ENCODE assay signal across 9 mouse cellular contexts in the genomic region with DNA sequence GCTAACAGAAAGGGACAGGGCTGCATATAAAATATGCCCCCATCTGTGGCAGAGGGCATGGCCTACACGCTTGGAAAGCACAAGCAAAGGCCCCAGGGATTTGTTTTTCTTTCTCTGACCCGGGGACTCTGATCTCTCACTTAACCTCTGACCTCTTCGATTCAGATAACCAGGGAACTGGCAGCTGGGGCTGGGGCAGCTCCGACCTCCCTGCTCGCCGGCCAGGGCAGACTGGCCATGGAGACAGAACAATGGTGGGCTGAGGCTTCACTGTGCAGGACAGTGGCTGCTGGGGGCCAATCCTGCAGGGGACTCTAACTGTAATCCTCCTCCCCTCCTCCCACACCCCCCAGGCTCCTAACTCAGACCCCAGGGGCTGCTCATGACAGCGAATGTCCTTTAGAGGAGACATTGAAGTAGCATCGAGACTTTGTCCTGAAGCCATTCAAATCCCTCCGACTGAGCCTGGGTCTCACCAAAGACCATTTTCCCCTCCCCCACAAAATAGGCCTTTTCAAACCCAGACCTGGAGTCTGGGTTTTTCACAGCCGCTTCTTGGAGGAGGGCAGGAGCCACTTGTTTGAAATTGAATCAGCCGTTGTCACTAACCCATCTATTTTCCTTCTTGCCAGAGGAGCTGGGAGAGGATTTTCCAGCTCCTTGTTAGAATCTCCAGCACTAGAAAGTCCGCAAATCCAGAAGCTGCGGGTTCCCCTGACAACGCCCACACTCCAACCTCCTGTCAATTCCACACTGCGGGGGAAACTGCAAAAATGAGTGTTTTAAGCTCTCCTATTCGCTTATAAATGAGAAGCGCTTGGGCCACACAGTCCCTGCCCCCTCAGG.
DNase-seq lines count a peak whose midpoint lies in the region; ATAC-seq and TF ChIP-seq lines count a peak whose summit lies in the region.
"Had no signal": no experiment of that assay in that cellular context is flagged by ENCODE, and none has a peak within 500 bp of the region (broad histone marks: within the 10 kb centered on the region; RNA-seq: fewer than 3 reads in every experiment).

No protein-coding gene starts in this region.

- ATAC-seq in midbrain, postnatal 0 days (ENCODE audit: low FRiP score) = no peak
- no peak for ATAC-seq in hindbrain, embryonic 12.5 days (ENCODE audit: low FRiP score)
- peak; percentile 68 for ATAC-seq in midbrain, embryonic 12.5 days (ENCODE audit: low FRiP score, low read depth)
- ATAC-seq: intestine, embryonic 16.5 days had no signal

- peak overlapping the region; percentile 83 for H3K27ac ChIP-seq in midbrain, embryonic 10.5 days (replicated peaks)
- no peak overlapping the region for H3K27ac ChIP-seq in midbrain, postnatal 0 days (ENCODE audit: low read depth, low read length)
- H3K27ac ChIP-seq in hindbrain, embryonic 12.5 days = no peak overlapping the region
- H3K27ac ChIP-seq in midbrain, embryonic 12.5 days (replicated peaks) = no peak overlapping the region
- no peak overlapping the region for H3K27ac ChIP-seq in kidney, adult 2 months (ENCODE audit: insufficient read depth, low read depth, low read length)

- WGBS in midbrain, embryonic 10.5 days = 9% methylated on average over 17 of the region's 17 CpGs
- WGBS in midbrain, postnatal 0 days = 26% methylated on average over 17 of the region's 17 CpGs
- 9% methylated on average over 17 of the region's 17 CpGs for WGBS in hindbrain, embryonic 12.5 days
- 6% methylated on average over 17 of the region's 17 CpGs for WGBS in midbrain, embryonic 12.5 days
- WGBS in kidney, adult 2 months = 57% methylated on average over 17 of the region's 17 CpGs

- TF ChIP-seq POLR2A in kidney, adult 2 months (IDR thresholded peaks at IDR 0.05; ENCODE audit: low read depth, low read length) = no peak

- H3K27me3 ChIP-seq in midbrain, embryonic 10.5 days (ENCODE audit: low read depth, poor library complexity, severe bottlenecking) = peaks cover 98% of the 10 kb centered on the region
- H3K27me3 ChIP-seq in midbrain, postnatal 0 days (ENCODE audit: insufficient read depth, low read length) = no peaks in the 10 kb centered on the region
- H3K27me3 ChIP-seq in hindbrain, embryonic 12.5 days = peaks cover 84% of the 10 kb centered on the region
- H3K27me3 ChIP-seq in midbrain, embryonic 12.5 days = peaks cover 89% of the 10 kb centered on the region
- no peaks in the 10 kb centered on the region for H3K27me3 ChIP-seq in kidney, adult 2 months (replicated peaks; ENCODE audit: control insufficient read depth, insufficient read depth, low read length)

- peak; percentile 92 for DNase-seq in midbrain, embryonic 10.5 days (ENCODE audit: low spot score)
- no peak for DNase-seq in midbrain, postnatal 0 days (ENCODE audit: low spot score)
- no peak for DNase-seq in adrenal gland, postnatal 36 days
- DNase-seq in testis, postnatal 14 days (ENCODE audit: low spot score) = no peak
- DNase-seq in heart, adult 11 months = no peak
- no peak for DNase-seq in kidney, adult 2 months

- H3K9ac ChIP-seq in midbrain, postnatal 0 days (replicated peaks; ENCODE audit: low read length, poor library complexity, severe bottlenecking) = no peak overlapping the region
- no peak overlapping the region for H3K9ac ChIP-seq in hindbrain, embryonic 12.5 days
- H3K9ac ChIP-seq in midbrain, embryonic 12.5 days (replicated peaks) = no peak overlapping the region

- no peak overlapping the region for H3K4me2 ChIP-seq in midbrain, postnatal 0 days (ENCODE audit: low read depth, low read length, poor library complexity, severe bottlenecking)
- H3K4me2 ChIP-seq in hindbrain, embryonic 12.5 days (replicated peaks) = 0 out of 2 replicates have a peak overlapping the region, but pooled peaks have one; percentile 6
- H3K4me2 ChIP-seq in midbrain, embryonic 12.5 days (replicated peaks) = peak overlapping the region; percentile 22; the same call in 1 of the 2 replicates

- H3K4me1 ChIP-seq in midbrain, embryonic 10.5 days = peaks cover 62% of the 10 kb centered on the region
- H3K4me1 ChIP-seq in midbrain, postnatal 0 days (ENCODE audit: insufficient read depth, low read length) = peaks cover 8% of the 10 kb centered on the region; the same call in 1 of the 2 replicates
- peaks cover 20% of the 10 kb centered on the region for H3K4me1 ChIP-seq in hindbrain, embryonic 12.5 days
- peaks cover 18% of the 10 kb centered on the region for H3K4me1 ChIP-seq in midbrain, embryonic 12.5 days
- H3K4me1 ChIP-seq in kidney, adult 2 months (ENCODE audit: control insufficient read depth, insufficient read depth, low read length) = no peaks in the 10 kb centered on the region

- no peaks in the 10 kb centered on the region for H3K36me3 ChIP-seq in midbrain, embryonic 10.5 days
- H3K36me3 ChIP-seq in midbrain, postnatal 0 days (ENCODE audit: insufficient read depth, low read length) = no peaks in the 10 kb centered on the region
- no peaks in the 10 kb centered on the region for H3K36me3 ChIP-seq in hindbrain, embryonic 12.5 days
- no peaks in the 10 kb centered on the region for H3K36me3 ChIP-seq in midbrain, embryonic 12.5 days
- no peaks in the 10 kb centered on the region for H3K36me3 ChIP-seq in kidney, adult 2 months (ENCODE audit: control insufficient read depth, insufficient read depth, low read length)

- TF ChIP-seq CTCF in midbrain, postnatal 0 days (IDR thresholded peaks at IDR 0.05) = no peak
- TF ChIP-seq CTCF in kidney, adult 2 months (conservative IDR thresholded peaks at IDR 0.05; ENCODE audit: insufficient read depth, insufficient read length, low read depth, low read length) = no peak

- H3K4me3 ChIP-seq in midbrain, embryonic 10.5 days = peak overlapping the region; percentile 38
- H3K4me3 ChIP-seq in midbrain, postnatal 0 days (ENCODE audit: low read depth, low read length) = no peak overlapping the region
- no peak overlapping the region for H3K4me3 ChIP-seq in hindbrain, embryonic 12.5 days
- no peak overlapping the region for H3K4me3 ChIP-seq in midbrain, embryonic 12.5 days
- no peak overlapping the region for H3K4me3 ChIP-seq in kidney, adult 2 months (ENCODE audit: insufficient read depth, low read depth, low read length)

- peaks cover 3% of the 10 kb centered on the region; the same call in 1 of the 2 replicates for H3K9me3 ChIP-seq in midbrain, embryonic 10.5 days (replicated peaks)
- no peaks in the 10 kb centered on the region for H3K9me3 ChIP-seq in midbrain, postnatal 0 days (ENCODE audit: low read length)
- H3K9me3 ChIP-seq in hindbrain, embryonic 12.5 days (replicated peaks) = no peaks in the 10 kb centered on the region
- no peaks in the 10 kb centered on the region for H3K9me3 ChIP-seq in midbrain, embryonic 12.5 days
